Mouse (Mus musculus): ENCODE data around the gene Meis3. TPM values are rescaled to one million over a fixed set of nuclear protein-coding genes. Genes with fewer than 3 reads are reported as not detected.

Gene Meis3
- total RNA-seq, 2 experiments from 2014 or later: 2.5 to 3.1 TPM

DNA sequence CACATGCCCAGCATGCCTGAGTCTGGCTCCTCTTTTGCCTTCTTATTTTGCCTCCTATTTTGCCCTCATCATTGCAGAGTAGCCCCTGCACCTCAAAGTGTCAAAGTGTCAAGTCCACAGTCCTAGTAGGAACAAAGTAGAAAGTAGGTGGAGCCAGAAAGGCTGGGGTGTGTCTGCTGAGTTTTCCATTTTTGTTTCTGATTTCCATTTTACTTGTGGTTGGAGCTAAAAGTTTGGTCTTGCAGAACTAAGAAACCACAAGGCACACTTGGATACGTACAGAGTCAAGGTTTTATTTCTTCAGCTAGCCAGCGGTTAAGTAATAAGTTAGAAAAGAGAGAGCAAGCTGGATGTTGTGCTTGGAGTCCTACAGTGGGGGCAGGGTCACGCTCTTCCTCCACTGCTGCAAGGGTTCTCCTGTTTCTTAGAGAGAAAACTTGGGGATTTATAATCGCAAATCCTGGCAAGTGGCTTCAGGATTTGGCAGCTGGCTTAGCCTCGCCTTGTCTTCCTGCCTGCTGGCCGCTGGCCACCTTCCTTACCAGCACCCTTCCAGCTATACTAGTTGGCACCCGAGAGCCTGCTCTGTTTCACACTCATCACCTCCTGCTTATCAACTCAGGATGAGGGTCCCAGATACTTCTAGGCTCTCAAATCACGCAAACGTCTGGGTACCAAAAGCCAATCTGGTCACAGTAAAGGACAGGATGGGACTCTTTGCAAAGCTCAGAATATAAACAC lies 19.6 kb upstream of the Meis3 start:
- intact Hi-C loops (cut with DNase I; ENCODE audit: low total_unique reads): loop anchor here (5.0 kb wide), 1 partner anchor 98 kb away; no protein-coding TSS in a partner anchor
- no peak for DNase-seq

DNA sequence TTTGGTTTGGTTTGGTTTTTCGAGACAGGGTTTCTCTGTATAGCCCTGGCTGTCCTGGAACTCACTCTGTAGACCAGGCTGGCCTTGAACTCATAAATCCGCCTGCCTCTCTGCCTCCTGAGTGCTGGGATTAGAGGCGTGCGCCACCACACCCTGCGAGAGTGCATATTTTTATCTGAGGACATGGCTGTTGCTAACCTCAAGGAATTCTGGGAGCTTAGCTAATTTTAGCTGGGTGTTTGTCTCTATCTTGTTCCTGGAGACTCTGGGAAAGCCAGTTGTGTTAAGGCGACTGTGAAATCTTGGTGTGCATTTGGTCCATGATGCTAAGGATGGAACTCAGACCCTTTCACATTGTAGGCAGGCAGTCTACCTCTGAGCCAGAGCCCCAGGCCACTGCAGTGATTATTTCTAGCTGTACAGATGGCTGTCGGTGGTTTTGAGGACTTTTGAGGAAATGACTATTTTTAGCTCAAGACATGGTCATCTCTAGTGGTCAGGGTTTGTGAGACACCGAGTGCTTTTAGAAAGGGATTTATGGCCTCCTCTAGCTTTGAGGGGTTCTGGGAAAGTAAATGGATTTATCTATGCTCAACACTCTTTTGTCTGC lies 18.7 kb upstream of the Meis3 start:
- intact Hi-C loops (cut with DNase I; ENCODE audit: low total_unique reads): loop anchor here (5.0 kb wide), 1 partner anchor 99 kb away; no protein-coding TSS in a partner anchor

DNA sequence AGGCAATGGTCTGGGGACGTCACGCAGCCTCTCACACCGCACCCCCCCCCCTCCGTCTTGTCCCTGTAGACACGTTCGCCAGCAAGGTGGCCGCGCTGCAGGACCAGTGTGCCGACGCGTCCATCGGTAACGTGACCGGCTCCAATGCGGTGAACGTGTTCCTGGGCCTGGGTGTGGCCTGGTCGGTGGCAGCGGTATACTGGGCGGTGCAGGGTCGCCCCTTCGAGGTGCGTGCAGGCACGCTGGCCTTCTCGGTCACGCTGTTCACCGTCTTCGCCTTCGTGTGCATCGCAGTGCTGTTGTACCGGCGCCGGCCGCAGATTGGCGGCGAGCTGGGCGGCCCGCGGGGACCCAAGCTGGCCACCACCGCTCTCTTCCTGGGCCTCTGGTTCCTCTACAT lies 16.2 kb upstream of the Meis3 start:
- DNase-seq: no peak
- intact Hi-C loops (cut with DNase I; ENCODE audit: low total_unique reads): loop anchor here (5.0 kb wide), 1 partner anchor 101 kb away; no protein-coding TSS in a partner anchor

More for the DNA sequence above, 18.7 kb upstream of the Meis3 start:
- DNase-seq: no peak

DNA sequence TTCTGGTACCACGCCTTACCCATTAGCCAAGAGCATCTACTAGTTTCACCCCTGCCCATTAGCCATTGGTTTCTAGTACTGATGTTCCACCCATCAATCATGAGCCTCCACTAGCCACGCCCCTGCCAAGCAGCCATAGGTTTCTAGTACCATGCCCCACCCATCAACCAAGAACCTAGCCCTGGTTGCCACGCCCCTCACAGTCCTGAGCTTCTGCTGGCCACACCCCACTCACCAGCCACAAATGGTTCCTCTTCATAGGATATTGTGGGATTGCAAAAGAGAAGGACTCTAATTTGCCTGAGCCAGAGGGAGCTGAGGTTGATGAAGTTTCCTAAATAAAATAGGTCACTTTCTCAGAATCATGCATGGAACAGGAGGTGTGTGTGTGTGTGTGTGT lies 14.2 kb upstream of the Meis3 start:
- intact Hi-C loops (cut with DNase I; ENCODE audit: low total_unique reads): no loop called here
- DNase-seq: no peak

DNA sequence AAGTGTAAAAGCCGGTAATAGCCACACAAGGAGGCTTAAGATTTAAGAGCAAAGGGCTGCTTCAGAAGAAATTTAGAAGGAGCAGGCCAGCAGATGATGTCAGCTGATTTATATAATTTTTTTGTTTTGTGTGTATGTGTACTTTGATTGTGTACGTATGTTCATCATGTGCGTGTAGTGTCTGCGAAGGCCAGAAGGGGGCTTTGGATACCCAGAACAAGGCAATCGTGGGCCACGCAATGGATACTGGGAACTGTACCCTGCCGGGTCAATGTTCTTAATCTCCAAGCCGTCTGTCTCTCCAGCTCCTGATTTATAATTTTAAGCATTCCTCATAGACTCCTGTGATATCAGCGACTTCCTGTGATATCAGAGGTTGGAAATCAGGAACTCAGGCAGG lies 13.6 kb upstream of the Meis3 start:
- intact Hi-C loops (cut with DNase I; ENCODE audit: low total_unique reads): no loop called here
- no peak for DNase-seq

DNA sequence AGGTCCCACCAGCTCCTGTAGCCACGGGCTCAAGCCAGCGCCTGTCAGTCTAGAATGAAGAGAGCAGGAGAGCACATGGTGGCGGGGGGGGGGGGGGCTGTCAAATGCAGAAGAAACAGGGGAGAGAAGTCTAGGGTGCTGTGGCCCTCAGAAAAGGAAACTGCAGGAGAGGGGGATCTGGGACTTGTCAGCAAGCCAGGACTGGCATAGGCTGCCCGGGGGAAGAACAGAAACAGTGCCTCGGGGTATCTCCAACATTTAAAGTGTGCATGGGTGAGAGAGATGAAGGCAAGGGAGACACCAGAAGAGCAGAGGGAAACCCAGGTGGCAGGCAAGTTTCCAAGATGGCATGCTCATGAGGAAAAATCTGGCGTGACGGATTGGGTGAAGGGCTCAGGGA lies 12.9 kb upstream of the Meis3 start:
- no peak for DNase-seq
- intact Hi-C loops (cut with DNase I; ENCODE audit: low total_unique reads): no loop called here

DNA sequence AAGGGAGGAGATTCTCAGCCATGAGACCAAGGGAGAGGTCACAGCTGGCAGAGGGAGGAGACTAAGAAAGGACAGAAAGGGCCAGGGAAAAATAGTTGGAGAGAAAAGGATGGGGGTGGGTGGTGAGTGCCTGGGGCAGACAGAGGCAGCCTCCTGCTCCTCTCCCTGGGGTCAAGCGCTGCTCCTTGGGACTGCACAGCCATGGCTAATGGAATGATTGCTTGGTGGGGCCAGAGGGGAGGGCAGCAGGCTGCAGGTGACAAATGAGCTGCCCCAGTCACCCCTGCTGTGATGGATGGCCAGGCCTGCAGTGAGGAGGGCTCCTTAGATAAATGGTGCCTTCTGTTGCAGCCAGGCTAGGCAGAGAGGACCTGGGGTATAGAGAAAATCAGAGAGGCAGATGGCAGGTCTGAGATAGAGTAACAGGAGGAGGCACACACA lies 2.7 kb upstream of the Meis3 start:
- intact Hi-C loops (cut with DNase I; ENCODE audit: low total_unique reads): loop anchor here (5.0 kb wide), 1 partner anchor 80 kb away; no protein-coding TSS in a partner anchor
- DNase-seq: no peak

DNA sequence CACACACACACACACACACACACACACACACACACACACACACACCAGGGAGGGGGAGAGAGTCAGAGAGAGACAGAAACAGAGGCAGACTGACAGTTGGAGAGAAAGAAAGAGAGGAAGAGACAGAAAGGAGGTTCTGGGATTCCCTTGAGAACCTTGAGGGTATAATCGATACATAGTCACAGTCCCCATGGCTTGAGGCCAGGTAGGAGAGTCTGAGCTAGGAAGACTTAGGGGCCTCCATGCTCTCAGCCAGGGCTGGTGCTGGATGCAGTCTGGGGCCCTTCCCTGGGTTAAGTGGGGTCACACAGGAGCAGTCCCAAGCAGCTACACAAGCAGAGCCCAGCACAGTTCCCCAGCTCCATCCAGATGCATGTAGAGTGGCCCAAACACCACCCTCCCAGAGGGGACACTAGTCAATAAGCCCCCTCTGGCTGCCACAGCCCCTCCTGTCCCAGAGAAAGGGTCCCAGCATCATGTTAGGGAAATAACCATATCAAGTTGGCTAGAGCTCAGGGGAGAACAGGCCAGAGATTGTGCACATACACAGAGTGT lies 2.2 kb upstream of the Meis3 start:
- no peak for DNase-seq
- intact Hi-C loops (cut with DNase I; ENCODE audit: low total_unique reads): loop anchor here (5.0 kb wide), 1 partner anchor 80 kb away; no protein-coding TSS in a partner anchor

DNA sequence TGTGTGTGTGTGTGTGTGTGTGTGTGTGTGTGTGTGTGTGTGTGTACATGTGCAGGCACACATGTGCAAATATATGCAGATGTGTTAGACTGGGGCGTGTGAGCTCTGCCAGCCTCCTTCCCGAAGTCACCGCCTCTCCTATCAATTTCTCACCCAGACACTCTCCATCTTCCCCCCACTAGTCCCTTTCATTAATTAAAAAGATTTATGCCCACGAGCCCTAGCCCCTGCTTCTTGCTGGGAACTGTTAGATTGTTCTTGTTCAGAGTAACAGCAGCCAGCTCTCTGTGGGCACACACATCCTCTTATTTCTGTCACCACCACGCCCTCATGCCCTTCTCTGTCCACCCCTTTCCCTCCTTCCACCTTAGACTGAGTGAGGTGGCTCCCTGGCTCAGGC lies 1.7 kb upstream of the Meis3 start:
- DNase-seq: no peak
- intact Hi-C loops (cut with DNase I; ENCODE audit: low total_unique reads): loop anchor here (5.0 kb wide), 1 partner anchor 81 kb away; no protein-coding TSS in a partner anchor

DNA sequence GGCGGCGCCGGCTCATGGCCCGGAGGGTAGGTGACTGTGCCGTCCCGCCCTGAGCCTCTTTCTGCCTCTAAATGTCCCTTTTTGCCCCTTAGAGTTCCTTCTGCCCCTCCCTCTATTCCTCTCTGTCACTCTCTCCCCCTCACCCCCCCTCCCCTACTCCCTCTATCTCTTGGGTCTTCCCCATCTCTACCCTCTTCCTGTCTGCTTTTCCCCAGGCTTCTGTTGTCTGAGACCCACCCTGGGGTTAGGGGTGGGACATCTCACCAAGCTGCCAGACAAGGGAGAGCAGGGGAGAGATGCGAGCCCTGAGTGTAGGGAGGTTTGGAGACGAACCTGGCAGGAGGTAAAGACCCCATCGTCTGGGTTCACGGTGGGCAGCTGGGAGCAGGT lies 647 bp downstream of the Meis3 start:
- no peak for DNase-seq
- intact Hi-C loops (cut with DNase I; ENCODE audit: low total_unique reads): no loop called here

DNA sequence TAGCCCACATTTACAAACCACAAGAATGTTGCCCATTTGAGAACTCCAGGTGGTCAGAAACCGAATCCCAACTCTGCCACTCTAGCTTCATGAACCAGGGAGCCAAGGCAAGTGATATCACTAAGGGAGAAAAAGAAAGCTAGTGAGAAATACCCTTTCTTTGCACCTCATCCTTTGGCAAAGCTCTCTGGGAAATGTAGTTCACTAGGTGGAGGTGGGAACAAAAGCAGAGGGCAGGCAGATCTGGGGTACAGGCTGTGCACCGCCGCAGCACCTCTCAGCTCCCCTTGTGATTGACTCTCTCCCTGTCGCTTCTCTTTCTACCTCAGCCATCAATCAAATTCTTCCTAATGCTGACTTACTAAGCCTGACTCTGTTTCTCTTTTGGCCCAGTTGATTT lies 3.2 kb downstream of the Meis3 start:
- no peak for DNase-seq
- intact Hi-C loops (cut with DNase I; ENCODE audit: low total_unique reads): no loop called here

DNA sequence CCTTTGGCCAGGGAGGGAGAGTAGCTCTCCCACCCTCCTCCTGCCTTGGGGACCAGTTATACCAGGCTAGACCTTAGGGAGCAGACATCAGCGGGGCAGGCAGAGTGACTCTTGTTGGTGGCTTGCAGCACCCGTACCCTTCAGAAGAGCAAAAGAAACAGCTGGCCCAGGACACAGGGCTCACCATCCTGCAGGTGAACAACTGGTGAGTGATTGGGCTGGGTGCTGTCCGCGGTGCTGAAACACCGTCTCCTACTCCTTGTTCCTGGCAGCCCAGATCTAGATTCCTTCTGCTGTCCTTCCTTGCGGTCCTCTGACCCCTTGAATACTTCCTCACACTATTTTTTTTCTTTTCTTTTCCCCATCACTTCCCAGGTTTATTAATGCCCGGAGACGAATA lies 8.8 kb downstream of the Meis3 start:
- intact Hi-C loops (cut with DNase I; ENCODE audit: low total_unique reads): no loop called here
- peak; percentile 49 for DNase-seq

DNA sequence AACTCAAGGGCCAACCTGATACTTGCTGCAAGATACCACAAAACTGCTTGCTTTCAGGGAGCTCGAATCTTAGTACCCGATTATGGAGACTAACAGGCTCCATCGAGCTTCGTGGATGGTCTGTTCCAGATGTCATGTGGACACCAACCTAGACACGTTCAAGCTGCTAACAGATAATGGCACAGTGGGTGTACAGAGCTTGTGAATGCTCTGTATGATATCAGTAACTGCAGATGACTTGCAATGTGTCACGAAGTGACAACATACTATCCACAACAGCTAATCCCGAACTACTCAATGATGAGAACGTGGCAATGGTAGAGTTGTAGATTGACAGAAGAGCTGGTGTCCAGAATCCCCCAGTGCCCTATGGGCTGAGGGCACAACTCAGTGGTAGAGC lies 12.6 kb downstream of the Meis3 start:
- no peak for DNase-seq
- intact Hi-C loops (cut with DNase I; ENCODE audit: low total_unique reads): no loop called here

DNA sequence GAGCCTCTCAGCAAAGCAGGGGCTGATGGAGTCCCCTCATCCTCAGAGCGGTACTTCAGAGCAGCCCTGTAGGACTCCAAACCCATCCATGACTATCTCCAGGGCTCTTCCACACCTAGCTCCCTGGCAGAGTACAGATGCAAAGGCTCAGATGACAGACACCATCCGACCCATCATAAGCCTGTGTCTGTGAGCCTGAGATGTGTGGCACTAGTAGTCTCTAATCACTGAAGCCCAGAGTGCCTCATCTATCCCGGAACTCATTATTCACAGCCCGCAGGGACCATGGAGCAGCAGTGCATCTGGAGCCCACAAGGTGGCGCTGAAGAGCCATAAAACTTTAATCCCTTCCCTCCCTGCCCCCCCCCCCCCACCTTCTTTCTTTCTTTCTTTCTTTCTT lies 17.4 kb downstream of the Meis3 start:
- intact Hi-C loops (cut with DNase I; ENCODE audit: low total_unique reads): loop anchor here (2.0 kb wide), 1 partner anchor 70 kb away; no protein-coding TSS in a partner anchor

DNA sequence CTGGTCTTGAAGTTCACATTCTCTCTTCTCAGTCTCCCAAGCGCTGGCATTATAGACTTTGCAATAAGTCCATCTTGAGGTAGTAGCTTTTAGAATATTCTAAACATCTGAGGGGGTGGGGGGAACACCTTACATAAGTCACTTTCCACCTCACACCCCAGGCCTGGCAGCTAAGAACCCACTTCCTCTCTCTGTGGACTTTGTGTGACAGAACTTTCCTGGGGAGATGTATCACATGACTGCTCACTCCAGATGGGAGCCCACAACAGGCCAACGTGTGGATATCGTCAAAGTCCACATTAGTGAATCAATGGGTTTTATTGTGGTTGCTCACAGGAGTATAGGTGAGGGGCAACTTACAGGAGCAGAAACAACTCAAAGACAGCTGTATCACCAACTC lies 18.8 kb downstream of the Meis3 start:
- intact Hi-C loops (cut with DNase I; ENCODE audit: low total_unique reads): loop anchor here (2.0 kb wide), 1 partner anchor 69 kb away; no protein-coding TSS in a partner anchor
- DNase-seq: no peak

More for the DNA sequence above, 17.4 kb downstream of the Meis3 start:
- peak; percentile 58 for DNase-seq

DNA sequence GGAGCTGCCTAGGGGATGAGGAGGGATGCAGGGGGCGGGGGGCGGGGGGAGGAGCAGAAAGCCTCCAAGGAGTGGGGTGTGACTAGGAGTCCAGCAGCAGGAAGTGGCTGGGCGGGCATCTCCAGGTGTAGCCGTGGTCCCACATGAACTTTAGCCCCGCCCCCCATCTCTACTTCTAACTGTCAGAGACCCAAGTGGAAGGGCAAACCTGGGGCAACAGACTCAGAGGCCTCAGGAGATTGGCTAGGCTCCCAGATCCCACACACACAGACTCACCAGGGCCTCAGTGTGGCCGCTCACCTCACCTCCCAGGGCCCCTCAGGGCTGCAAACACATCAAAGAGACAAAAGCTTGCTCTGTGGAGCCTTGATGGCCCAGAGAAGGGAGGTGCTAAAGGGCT lies 21.7 kb downstream of the Meis3 start:
- DNase-seq: no peak
- intact Hi-C loops (cut with DNase I; ENCODE audit: low total_unique reads): no loop called here

DNA sequence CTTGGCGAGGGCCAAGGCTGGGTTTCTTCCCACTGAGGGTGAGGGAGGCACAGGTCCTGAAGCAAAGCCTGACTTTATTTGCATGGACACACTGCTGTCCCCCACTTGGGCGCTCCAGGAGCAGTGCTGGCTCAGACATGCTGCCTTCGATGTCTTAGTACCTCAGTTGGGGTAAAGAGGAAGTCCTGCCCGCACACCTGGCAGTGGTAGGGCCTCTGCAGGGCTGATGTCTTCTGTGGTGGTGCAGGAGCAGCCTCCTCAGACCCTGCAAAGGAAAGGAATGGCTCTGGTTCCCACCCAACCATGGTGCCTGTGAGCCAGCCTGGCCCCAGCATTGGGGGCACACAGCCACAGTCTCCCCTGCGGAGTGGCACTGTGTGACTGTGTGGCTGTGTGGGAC lies 22.3 kb downstream of the Meis3 start:
- intact Hi-C loops (cut with DNase I; ENCODE audit: low total_unique reads): no loop called here
- DNase-seq: no peak

DNA sequence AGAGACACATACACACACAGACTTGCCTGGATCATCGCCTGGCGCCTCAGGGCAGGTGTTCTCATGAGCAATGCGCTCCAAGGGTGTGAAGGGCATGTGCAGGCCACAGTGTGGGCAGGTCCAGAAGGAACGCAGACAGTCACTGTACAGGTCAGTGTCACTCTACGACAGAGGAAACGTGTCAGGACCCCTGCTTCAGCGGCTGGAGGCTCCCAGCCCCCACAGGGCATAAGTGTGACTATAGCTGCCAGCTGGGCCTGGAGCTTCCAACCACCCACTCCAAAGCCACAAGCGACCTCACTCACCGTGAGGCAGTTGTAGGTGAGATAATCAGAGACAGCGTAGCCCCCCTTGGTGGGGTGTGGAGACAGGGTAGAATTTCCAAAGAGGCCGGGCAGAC lies 23.6 kb downstream of the Meis3 start:
- intact Hi-C loops (cut with DNase I; ENCODE audit: low total_unique reads): no loop called here
- no peak for DNase-seq

DNA sequence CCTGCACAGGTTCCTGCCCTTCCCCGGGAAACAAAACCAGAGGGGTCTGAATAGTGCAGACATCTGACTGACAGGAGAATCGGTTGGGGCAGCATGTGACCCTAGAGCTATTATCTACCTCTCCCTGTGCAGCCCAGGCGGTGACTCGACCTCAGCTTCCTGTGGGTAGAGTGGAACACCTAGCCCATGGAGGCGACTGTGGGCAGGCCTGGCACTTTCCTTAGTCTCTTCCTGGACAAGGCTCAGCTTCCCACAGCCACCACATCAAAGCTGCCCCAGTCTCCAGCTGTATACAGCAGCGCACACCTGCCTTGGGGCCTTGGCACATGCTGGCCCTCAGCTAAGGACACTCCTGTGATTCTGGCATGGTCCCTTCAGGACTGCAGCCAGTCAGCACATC lies 26.2 kb downstream of the Meis3 start:
- intact Hi-C loops (cut with DNase I; ENCODE audit: low total_unique reads): no loop called here
- DNase-seq: no peak

DNA sequence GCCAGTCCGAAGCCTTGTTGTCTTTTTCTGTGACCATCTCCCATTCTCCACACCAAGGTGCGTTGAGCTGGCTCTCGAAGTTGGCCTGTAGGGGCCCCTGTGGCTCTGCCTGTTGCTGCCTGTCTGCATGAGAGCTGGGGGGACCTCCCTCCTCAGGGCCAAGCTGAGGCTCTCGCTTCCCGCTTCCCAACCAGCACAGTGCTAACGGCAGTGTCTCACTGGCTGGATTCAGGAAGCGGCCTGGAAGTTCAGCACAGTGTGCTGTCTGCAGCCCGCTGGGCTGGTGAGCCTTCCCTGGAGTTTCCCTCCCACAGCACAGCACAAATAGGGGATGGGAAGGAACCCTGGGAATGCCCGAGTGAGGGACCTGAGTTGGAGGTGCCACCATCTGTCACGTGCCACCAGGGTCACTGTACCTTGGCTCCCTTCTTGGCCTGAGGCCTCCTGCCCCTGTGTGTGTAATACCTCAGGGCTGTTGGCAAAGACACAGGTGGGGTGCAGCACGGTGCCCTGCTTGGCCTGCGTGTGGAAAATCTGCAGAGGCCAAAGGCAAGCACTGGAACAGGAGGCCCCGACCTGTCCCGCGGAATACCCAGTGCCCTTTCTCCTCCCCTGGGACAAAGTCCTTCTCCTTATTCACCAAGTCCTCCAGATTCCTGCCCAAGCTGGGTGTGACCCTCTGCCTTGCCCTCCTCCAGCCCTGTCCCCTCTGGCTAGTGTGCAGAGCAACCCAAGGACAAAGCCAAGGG lies 28.0 kb downstream of the Meis3 start:
- intact Hi-C loops (cut with DNase I; ENCODE audit: low total_unique reads): no loop called here
- no peak for DNase-seq
